Mouse (Mus musculus) left cerebral cortex, postnatal 36 days (tissue): Measurements from ENCODE around the gene Csta1. TPM values are rescaled to one million over a fixed set of nuclear protein-coding genes. Genes with fewer than 3 reads are reported as not detected.

ENCODE experiments used
- DNase-seq, 2 experiments: peaks; one replicate each; pipeline ENCODE4 v3.0.0; 2021 to 2022; ENCODE audit warnings: low spot score in 2 of 2, mixed read lengths in 1 of 2
- intact Hi-C: fragments of 180-260 bp; cut with DNase I; formaldehyde crosslinking; loops from one replicate; pipeline ENCODE4 v1.15.1; 2025
- total RNA-seq, 2 experiments: library from RNA; stranded (reverse); gene quantifications; 2 replicates each; pipeline ENCODE4 v1.2.3; 2021

Gene Csta1
- total RNA-seq, 2 experiments from 2014 or later = not detected

GRCm38 (mm10) chr16:36072410-36073011, 58.5 kb downstream of the Csta1 start:
- no peak for DNase-seq
- intact Hi-C loops = loop anchor here (5.0 to 10.0 kb wide), 3 partner anchors 90 to 942 kb away; partner anchors contain the start of genes Iqcb1 and Polq

DNA sequence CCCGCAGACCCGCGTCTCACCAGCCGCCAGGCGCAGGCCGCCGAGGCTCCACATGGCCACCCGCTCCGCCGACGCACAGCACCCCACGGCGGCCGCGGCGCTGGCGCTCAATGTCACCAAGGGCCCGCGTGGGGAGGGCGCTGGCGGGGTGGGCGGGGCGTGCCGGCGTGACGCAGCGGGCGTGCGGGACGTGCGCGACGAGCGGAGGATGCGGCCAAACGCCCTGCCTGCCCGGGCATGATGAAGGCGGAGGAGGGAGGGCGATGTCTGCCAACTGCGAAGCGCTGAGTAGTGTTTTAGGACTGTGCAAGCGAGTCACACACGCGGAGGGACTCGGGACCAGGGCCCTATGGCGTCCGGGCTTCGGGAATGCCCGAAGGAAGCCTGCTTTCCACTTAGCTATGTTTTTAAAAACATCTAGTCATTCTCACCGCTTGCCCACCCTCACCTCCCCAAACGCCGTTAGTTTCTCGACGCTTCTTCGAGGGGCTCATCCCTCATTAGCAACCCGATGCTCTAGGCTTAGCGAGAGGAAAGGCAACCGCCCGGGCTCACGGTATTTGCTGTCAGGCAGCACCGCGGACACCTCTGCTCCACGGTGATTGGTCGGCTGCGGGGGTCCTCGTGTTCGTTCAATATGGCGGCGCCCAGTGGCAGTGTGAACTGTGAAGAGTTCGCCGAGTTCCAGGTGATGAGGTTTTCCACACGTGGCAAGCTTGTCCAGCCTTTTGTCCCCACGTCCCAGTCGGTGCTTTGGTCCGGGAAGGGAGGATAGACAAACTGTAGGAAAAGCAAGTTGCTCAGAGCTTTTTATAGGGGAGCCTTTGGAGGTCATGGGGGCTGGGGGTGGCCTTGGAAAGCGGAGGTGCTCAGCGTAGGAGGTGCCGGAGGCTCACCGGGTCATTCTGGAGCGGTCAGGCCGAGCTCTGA, 59.3 kb downstream of the Csta1 start, which contains the start of the genes Fam162a and Ccdc58:
Gene Fam162a (minus strand): TSS at position 145 of the 930 bp plus-strand sequence.
Gene Ccdc58 (plus strand): TSS at position 236 of the 930 bp plus-strand sequence.
- DNase-seq = peak; percentile 91 to 95
- intact Hi-C loops = loop anchor here (2.0 to 10.0 kb wide), 4 partner anchors 31 to 943 kb away; partner anchors contain the start of genes Iqcb1, Polq and Wdr5b

DNA sequence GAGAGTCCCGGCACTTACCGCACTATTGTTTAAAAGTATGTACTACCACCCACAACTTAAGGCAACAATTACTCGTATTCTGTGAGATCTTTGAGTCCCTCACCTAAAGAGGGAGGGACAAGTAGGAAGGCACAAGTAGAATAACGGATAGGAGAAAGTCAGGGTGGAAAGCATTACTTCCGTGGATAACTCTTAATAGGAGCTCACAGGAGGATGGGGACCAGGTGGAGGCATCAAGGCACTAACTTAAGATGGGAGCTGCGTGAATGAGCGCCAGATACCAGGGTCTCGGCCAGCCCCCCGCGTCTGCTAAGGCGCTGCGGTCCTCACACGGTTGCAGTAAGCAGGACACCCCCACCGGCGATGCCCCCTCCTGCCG, 60.0 kb downstream of the Csta1 start:
- DNase-seq = no peak
- intact Hi-C loops = loop anchor here (2.0 to 10.0 kb wide), 4 partner anchors 30 to 944 kb away; partner anchors contain the start of genes Iqcb1, Polq and Wdr5b

Other genes with a start within 250 kb of the Csta1 start
- gene Parp9, start 192.8 kb downstream of the Csta1 start, total RNA-seq = 1 to 10 TPM; 1.8 to 2.9 TPM
- gene Dtx3l, start 192.1 kb downstream of the Csta1 start, total RNA-seq = 1 to 10 TPM; 3.9 to 4.2 TPM
- 100 to 1,000 TPM; 135 to 137 TPM for gene Kpna1, start 152.5 kb downstream of the Csta1 start, total RNA-seq
- 1 to 10 TPM; 3.8 to 4.8 TPM for gene Wdr5b, start 90.1 kb downstream of the Csta1 start, total RNA-seq
- 10 to 100 TPM; 64.6 to 65.8 TPM for gene Fam162a, start 59.6 kb downstream of the Csta1 start, total RNA-seq
- 10 to 100 TPM; 19.4 to 19.8 TPM for gene Ccdc58, start 59.6 kb downstream of the Csta1 start, total RNA-seq
- gene Stfa2l1, start 25.6 kb upstream of the Csta1 start, total RNA-seq = not detected
- not detected for gene Gm5483, start 53.0 kb upstream of the Csta1 start, total RNA-seq
- not detected for gene Gm5416, start 79.2 kb upstream of the Csta1 start, total RNA-seq
- not detected for gene 2010005H15Rik, start 90.2 kb upstream of the Csta1 start, total RNA-seq
- not detected for gene Stfa1, start 145.7 kb upstream of the Csta1 start, total RNA-seq
- gene BC117090, start 203.1 kb upstream of the Csta1 start, total RNA-seq = not detected
- gene BC100530, start 236.5 kb upstream of the Csta1 start, total RNA-seq = not detected